Mouse (Mus musculus) thymus, adult 2 months (tissue): ENCODE measurements around the gene Trpd52l3.

ENCODE experiments used
- CTCF ChIP-seq: fragments of 200-500 bp; IDR thresholded peaks from 2 replicates; pipeline ENCODE4 v1.5.1; 2012; ENCODE audit warnings: mild to moderate bottlenecking, control low read depth, low read length, moderate library complexity, borderline replicate concordance; ENCODE audit not compliant: control insufficient read depth, poor library complexity, insufficient read depth; ENCODE audit errors: extremely low read depth
- POLR2A ChIP-seq: fragments of 200-500 bp; IDR thresholded peaks from 2 replicates; pipeline ENCODE4 v1.6.1; 2012; ENCODE audit warnings: mild to moderate bottlenecking, low read length, control low read depth, moderate library complexity; ENCODE audit not compliant: control insufficient read depth, poor library complexity, insufficient read depth; ENCODE audit errors: extremely low read depth

DNA sequence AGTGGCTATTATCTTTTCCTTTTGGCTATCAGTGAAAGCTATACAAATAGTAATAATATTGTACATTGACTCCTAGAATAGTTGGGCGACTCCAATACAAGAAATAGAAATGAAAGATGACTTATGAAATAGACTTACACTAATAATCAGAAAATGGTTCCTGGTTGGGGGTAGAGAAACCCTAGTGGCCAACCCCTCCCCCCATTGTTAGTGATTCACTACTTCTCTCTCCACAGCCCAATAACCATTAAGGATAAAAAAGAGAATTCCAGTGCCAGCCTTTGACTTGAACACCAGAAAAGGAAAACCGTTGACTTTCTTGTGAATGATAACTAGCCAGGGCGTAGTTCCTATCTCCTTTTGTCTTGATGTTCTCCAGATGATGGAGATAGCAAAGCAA lies 28.6 kb downstream of the Trpd52l3 start:
- TF ChIP-seq CTCF (no peak), POLR2A (no peak)
